Comparison of ENCODE assay signal across 8 mouse cellular contexts in the genomic region with DNA sequence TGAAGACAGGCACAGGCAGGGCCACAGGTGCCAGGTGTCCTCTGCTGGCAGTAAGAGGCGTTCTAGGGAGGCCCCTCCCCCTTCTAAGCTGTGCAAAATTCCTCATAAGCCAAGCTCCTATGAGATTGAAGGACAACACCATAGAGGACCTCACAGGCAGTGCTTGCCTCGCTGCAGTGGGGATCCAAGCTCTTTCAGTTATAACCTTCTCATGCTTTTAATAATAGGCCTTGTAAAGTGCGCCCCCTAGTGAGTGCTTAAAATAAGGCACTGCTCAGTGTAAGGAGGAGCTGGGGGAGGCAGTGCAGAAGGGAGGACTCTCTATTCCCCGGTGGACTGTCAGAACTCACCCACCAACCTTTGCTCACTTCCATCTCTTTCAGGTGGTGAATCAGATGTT. TPM values are rescaled to one million over a fixed set of nuclear protein-coding genes. Genes with fewer than 3 reads are reported as not detected.
DNase-seq lines count a peak whose midpoint lies in the region; ATAC-seq and TF ChIP-seq lines count a peak whose summit lies in the region.

No protein-coding gene starts in this region.

- H3K9me3 ChIP-seq in forebrain, embryonic 11.5 days (ENCODE audit: control insufficient read depth, low read length) = no peaks in the 10 kb centered on the region
- no peaks in the 10 kb centered on the region for H3K9me3 ChIP-seq in hindbrain, embryonic 10.5 days
- no peaks in the 10 kb centered on the region for H3K9me3 ChIP-seq in neural tube, embryonic 15.5 days (replicated peaks)

- no peaks in the 10 kb centered on the region for H3K36me3 ChIP-seq in forebrain, embryonic 11.5 days (ENCODE audit: control insufficient read depth, insufficient read depth, low read length)
- H3K36me3 ChIP-seq in hindbrain, embryonic 10.5 days = no peaks in the 10 kb centered on the region
- H3K36me3 ChIP-seq in neural tube, embryonic 15.5 days = no peaks in the 10 kb centered on the region
- H3K36me3 ChIP-seq in testis, adult 2 months (ENCODE audit: control insufficient read depth, insufficient read depth, low read length) = no peaks in the 10 kb centered on the region

- no peak for TF ChIP-seq POLR2A in testis, adult 2 months (IDR thresholded peaks at IDR 0.05; ENCODE audit: control insufficient read depth, low read depth, low read length)

- no peak overlapping the region for H3K27ac ChIP-seq in forebrain, embryonic 11.5 days (ENCODE audit: low read depth, low read length)
- peak overlapping the region; percentile 74 for H3K27ac ChIP-seq in hindbrain, embryonic 10.5 days
- peak overlapping the region; percentile 41; the same call in 1 of the 2 replicates for H3K27ac ChIP-seq in layer of hippocampus, adult 2 months
- no peak overlapping the region for H3K27ac ChIP-seq in neural tube, embryonic 15.5 days (replicated peaks)
- H3K27ac ChIP-seq in testis, adult 2 months (ENCODE audit: control insufficient read depth, insufficient read depth, low read depth, low read length) = no peak overlapping the region

- ATAC-seq in forebrain, embryonic 11.5 days (replicated peaks; ENCODE audit: low FRiP score) = peak; percentile 70
- peak; percentile 69 for ATAC-seq in neural tube, embryonic 15.5 days (ENCODE audit: low FRiP score)

- DNase-seq in ES-CJ7 (ENCODE audit: low read depth, low spot score) = peak; percentile 86
- peak; percentile 61 for DNase-seq in c-Kit-negative CD71-positive TER-119-positive erythroid progenitor cells, embryonic 14.5 days (ENCODE audit: low read depth, low spot score)
- DNase-seq in forebrain, embryonic 11.5 days (ENCODE audit: low spot score) = peak; percentile 82
- peak; percentile 79 for DNase-seq in hindbrain, embryonic 10.5 days (ENCODE audit: low spot score)
- DNase-seq in layer of hippocampus, adult 2 months (ENCODE audit: low spot score in 2 of 2) = peak; percentile 81 to 89
- DNase-seq in lung, adult 18-20 months = peak; percentile 67 to 83

- no peaks in the 10 kb centered on the region for H3K27me3 ChIP-seq in forebrain, embryonic 11.5 days (ENCODE audit: control insufficient read depth, insufficient read depth, low read length)
- H3K27me3 ChIP-seq in hindbrain, embryonic 10.5 days (ENCODE audit: insufficient read depth, poor library complexity, severe bottlenecking) = no peaks in the 10 kb centered on the region
- H3K27me3 ChIP-seq in neural tube, embryonic 15.5 days (replicated peaks) = no peaks in the 10 kb centered on the region
- H3K27me3 ChIP-seq in testis, adult 2 months (ENCODE audit: control insufficient read depth, insufficient read depth, low read length) = no peaks in the 10 kb centered on the region

- H3K4me3 ChIP-seq in forebrain, embryonic 11.5 days (ENCODE audit: low read depth, low read length) = no peak overlapping the region
- H3K4me3 ChIP-seq in hindbrain, embryonic 10.5 days = no peak overlapping the region
- no peak overlapping the region for H3K4me3 ChIP-seq in layer of hippocampus, adult 2 months
- no peak overlapping the region for H3K4me3 ChIP-seq in neural tube, embryonic 15.5 days (replicated peaks)
- H3K4me3 ChIP-seq in testis, adult 2 months (ENCODE audit: control insufficient read depth, low read depth, low read length) = peak overlapping the region; percentile 41

- H3K4me1 ChIP-seq in forebrain, embryonic 11.5 days (replicated peaks; ENCODE audit: control insufficient read depth, insufficient read depth, low read length) = peaks cover 5% of the 10 kb centered on the region; the same call in 1 of the 2 replicates
- H3K4me1 ChIP-seq in hindbrain, embryonic 10.5 days (replicated peaks) = peaks cover 50% of the 10 kb centered on the region
- H3K4me1 ChIP-seq in neural tube, embryonic 15.5 days = 0 out of 2 replicates have a peak, but pooled peaks cover 7% of the 10 kb centered on the region
- H3K4me1 ChIP-seq in testis, adult 2 months (ENCODE audit: control insufficient read depth, insufficient read depth, low read length) = peaks cover 9% of the 10 kb centered on the region

- 24% methylated on average over 4 of the region's 4 CpGs for WGBS in forebrain, embryonic 11.5 days
- 25% methylated on average over 4 of the region's 4 CpGs for WGBS in hindbrain, embryonic 10.5 days
- 18% methylated on average over 4 of the region's 4 CpGs for WGBS in neural tube, embryonic 15.5 days

- TF ChIP-seq CTCF in layer of hippocampus, adult 2 months (conservative IDR thresholded peaks at IDR 0.05) = peak; percentile 95
- peak; percentile 47; the same call in 1 of the 2 replicates for TF ChIP-seq CTCF in testis, adult 2 months (IDR thresholded peaks at IDR 0.05; ENCODE audit: control insufficient read depth, insufficient read depth, insufficient replicate concordance, low read depth, low read length)

- no peak overlapping the region for H3K4me2 ChIP-seq in forebrain, embryonic 11.5 days (ENCODE audit: low read depth, low read length, severe bottlenecking)
- H3K4me2 ChIP-seq in neural tube, embryonic 15.5 days = no peak overlapping the region

- no peak overlapping the region for H3K9ac ChIP-seq in forebrain, embryonic 11.5 days (ENCODE audit: low read length)
- no peak overlapping the region for H3K9ac ChIP-seq in neural tube, embryonic 15.5 days (replicated peaks)

RNA-seq across cellular contexts. Expression of a gene that starts 6.1 kb away (rescaled TPM):
- 1.7 and 2.3 TPM in 2 replicates for polyA plus RNA-seq in forebrain, embryonic 11.5 days (2014; fragmentation: Nextera tagmentation; extraction: Ambion mirVana)
- polyA plus RNA-seq in hindbrain, embryonic 10.5 days (2016; fragmentation: Nextera tagmentation; extraction: Ambion mirVana) = 2.6 and 2.9 TPM in 2 replicates
- 1 to 10 TPM; 2.3 to 2.7 TPM for total RNA-seq in layer of hippocampus, adult 2 months (2021)
- polyA plus RNA-seq in neural tube, embryonic 15.5 days (2015; fragmentation: Nextera tagmentation; extraction: Ambion mirVana) = 2.8 and 4.6 TPM in 2 replicates
- 14.7 and 14.9 TPM in 2 replicates for polyA plus RNA-seq in testis, adult 2 months (2012; rRNA removed)

RNA-seq across cellular contexts. Expression of a gene that starts 8.2 kb away (rescaled TPM):
- polyA plus RNA-seq in forebrain, embryonic 11.5 days (2014; fragmentation: Nextera tagmentation; extraction: Ambion mirVana) = 0.73 and 1.0 TPM in 2 replicates
- polyA plus RNA-seq in hindbrain, embryonic 10.5 days (2016; fragmentation: Nextera tagmentation; extraction: Ambion mirVana) = 0.91 and 2.0 TPM in 2 replicates
- total RNA-seq in layer of hippocampus, adult 2 months (2021) = under 1 TPM; 0.64 to 0.90 TPM
- polyA plus RNA-seq in neural tube, embryonic 15.5 days (2015; fragmentation: Nextera tagmentation; extraction: Ambion mirVana) = 0.20 and 1.6 TPM in 2 replicates
- polyA plus RNA-seq in testis, adult 2 months (2012; rRNA removed) = 48.5 and 48.6 TPM in 2 replicates

RNA-seq across cellular contexts. Expression of a gene that starts 12.2 kb away (rescaled TPM):
- polyA plus RNA-seq in forebrain, embryonic 11.5 days (2014; fragmentation: Nextera tagmentation; extraction: Ambion mirVana) = not detected in 2 replicates
- 0.88 and 2.6 TPM in 2 replicates for polyA plus RNA-seq in hindbrain, embryonic 10.5 days (2016; fragmentation: Nextera tagmentation; extraction: Ambion mirVana)
- not detected for total RNA-seq in layer of hippocampus, adult 2 months (2021)
- 0.08 TPM in 1 of 2 replicates, not detected in the other for polyA plus RNA-seq in neural tube, embryonic 15.5 days (2015; fragmentation: Nextera tagmentation; extraction: Ambion mirVana)
- 0.41 and 0.56 TPM in 2 replicates for polyA plus RNA-seq in testis, adult 2 months (2012; rRNA removed)

RNA-seq across cellular contexts. Expression of a gene that starts 20.1 kb away (rescaled TPM):
- polyA plus RNA-seq in forebrain, embryonic 11.5 days (2014; fragmentation: Nextera tagmentation; extraction: Ambion mirVana) = 21.2 and 21.9 TPM in 2 replicates
- 20.1 and 22.6 TPM in 2 replicates for polyA plus RNA-seq in hindbrain, embryonic 10.5 days (2016; fragmentation: Nextera tagmentation; extraction: Ambion mirVana)
- 10 to 100 TPM; 10.2 to 10.7 TPM for total RNA-seq in layer of hippocampus, adult 2 months (2021)
- polyA plus RNA-seq in neural tube, embryonic 15.5 days (2015; fragmentation: Nextera tagmentation; extraction: Ambion mirVana) = 26.1 and 26.8 TPM in 2 replicates
- 0.99 and 2.4 TPM in 2 replicates for polyA plus RNA-seq in testis, adult 2 months (2012; rRNA removed)

RNA-seq across cellular contexts. Expression of a gene that starts 20.1 kb away (rescaled TPM):
- 3.0 TPM in 2 replicates for polyA plus RNA-seq in forebrain, embryonic 11.5 days (2014; fragmentation: Nextera tagmentation; extraction: Ambion mirVana)
- polyA plus RNA-seq in hindbrain, embryonic 10.5 days (2016; fragmentation: Nextera tagmentation; extraction: Ambion mirVana) = 3.0 and 3.1 TPM in 2 replicates
- total RNA-seq in layer of hippocampus, adult 2 months (2021) = 1 to 10 TPM; 1.3 to 1.4 TPM
- polyA plus RNA-seq in neural tube, embryonic 15.5 days (2015; fragmentation: Nextera tagmentation; extraction: Ambion mirVana) = 4.5 and 5.7 TPM in 2 replicates
- polyA plus RNA-seq in testis, adult 2 months (2012; rRNA removed) = 0.48 TPM in 2 replicates

Comparison
In these comparisons a context has a peak if more than half of its experiments do, and no peak if none do; other contexts are left out.
1. H3K27ac ChIP-seq: peak in hindbrain, embryonic 10.5 days (single experiment) and layer of hippocampus, adult 2 months (single experiment); none in forebrain, embryonic 11.5 days (single experiment), neural tube, embryonic 15.5 days (single experiment) and testis, adult 2 months (single experiment).
2. RNA of a gene that starts 8.2 kb away (polyA plus RNA-seq): 48.5 to 48.6 TPM in testis, adult 2 months; 0.91 to 2.0 TPM in hindbrain, embryonic 10.5 days, 0.73 to 1.0 TPM in forebrain, embryonic 11.5 days and 0.20 to 1.6 TPM in neural tube, embryonic 15.5 days; every median in the first group is over 10 times any median in the second.
3. Peak in every context shown above with its lines, with median percentiles within 50 percentile points of each other: DNase-seq.